Mouse (Mus musculus) stomach, embryonic 14.5 days (tissue): ENCODE data around the gene Cped1. TPM values are rescaled to one million over a fixed set of nuclear protein-coding genes. Genes with fewer than 3 reads are reported as not detected.

Source experiments
- ATAC-seq: fragments of 200-750 bp; cut with Nextera tagmentation; 2 replicates; pipeline ENCODE4 v1.8.0; 2017; ENCODE audit warnings: low read depth, moderate TSS enrichment; ENCODE audit not compliant: insufficient number of reproducible peaks, insufficient read depth, low FRiP score
- H3K27ac ChIP-seq: fragments of 300-500 bp; sonication (generic); 2 replicates; pipeline ENCODE4 v1.5.1; 2014; ENCODE audit warnings: mild to moderate bottlenecking, low read length, moderate library complexity, mixed read lengths
- H3K27me3 ChIP-seq: fragments of 300-500 bp; sonication (generic); 2 replicates; pipeline ENCODE4 v1.6.1; 2014; ENCODE audit warnings: low read length, control low read depth, mixed read lengths; ENCODE audit not compliant: control insufficient read depth, insufficient read depth
- H3K36me3 ChIP-seq: fragments of 300-500 bp; sonication (generic); 2 replicates; pipeline ENCODE4 v1.6.1; 2014; ENCODE audit warnings: mild to moderate bottlenecking, control low read depth, low read length, moderate library complexity, mixed read lengths; ENCODE audit not compliant: control insufficient read depth, insufficient read depth
- H3K4me1 ChIP-seq: fragments of 300-500 bp; sonication (generic); 2 replicates; pipeline ENCODE4 v1.6.1; 2014; ENCODE audit warnings: low read length, control low read depth, mixed read lengths; ENCODE audit not compliant: control insufficient read depth, insufficient read depth
- H3K4me2 ChIP-seq: fragments of 300-500 bp; sonication (generic); replicated peaks from 2 replicates; pipeline ENCODE4 v1.6.1; 2014; ENCODE audit warnings: low read depth, low read length, control low read depth
- H3K4me3 ChIP-seq: fragments of 300-500 bp; sonication (generic); 2 replicates; pipeline ENCODE4 v1.5.1; 2014; ENCODE audit warnings: low read depth, low read length, control low read depth
- H3K9ac ChIP-seq: fragments of 300-500 bp; sonication (generic); replicated peaks from 2 replicates; pipeline ENCODE4 v1.6.1; 2014; ENCODE audit warnings: low read depth, mild to moderate bottlenecking, control low read depth, low read length, moderate library complexity, mixed read lengths
- H3K9me3 ChIP-seq: fragments of 300-500 bp; sonication (generic); 2 replicates; pipeline ENCODE4 v1.6.1; 2016; ENCODE audit warnings: low read depth, low read length, control low read depth; ENCODE audit not compliant: control insufficient read depth
- WGBS: fragments of 180-500 bp; shearing (Covaris S2); extraction: QIAGEN DNeasy Blood & Tissue Kit; methylation state at CpG from one replicate; pipeline ENCODE4 v1.1.7; 2014; 5-methylcytosine and 5-hydroxymethylcytosine counted together
- polyA plus RNA-seq: library from polyadenylated mRNA; unstranded; fragments of >200 nt; fragmentation: Nextera tagmentation; extraction: Ambion mirVana; gene quantifications from 2 replicates; pipeline ENCODE4 v1.2.1, GENCODE M21; 2014

Gene Cped1
- polyA plus RNA-seq, 1 experiment from 2014 or later = 47.2 TPM

DNA sequence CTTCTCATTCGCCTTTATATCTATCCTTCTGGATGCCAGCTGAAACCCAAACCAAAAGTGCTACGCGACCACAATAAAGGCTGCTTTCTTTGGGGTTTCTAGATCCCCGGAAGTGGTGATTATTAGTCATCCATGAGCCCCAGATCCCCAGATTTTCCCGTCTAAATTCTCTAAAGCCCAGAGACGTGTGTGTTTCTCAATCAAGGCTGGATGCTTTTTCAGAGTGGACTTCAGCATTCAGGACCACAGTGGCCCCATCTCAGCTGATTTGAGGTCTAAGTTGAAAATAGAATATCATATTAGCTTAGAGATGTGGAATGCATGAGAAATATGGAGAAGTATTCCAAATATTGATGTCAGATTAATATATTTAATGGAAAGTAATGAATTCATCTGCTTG is 226.4 kb downstream of the Cped1 start:
- WGBS = 83% methylated on average over 6 of the region's 6 CpGs
- no peak overlapping the region for H3K27ac ChIP-seq
- H3K4me1 ChIP-seq = no peaks in the 10 kb centered on the region
- no peak for ATAC-seq
- H3K9ac ChIP-seq = no peak overlapping the region
- no peak overlapping the region for H3K4me3 ChIP-seq
- no peaks in the 10 kb centered on the region for H3K9me3 ChIP-seq
- H3K36me3 ChIP-seq = no peaks in the 10 kb centered on the region
- H3K27me3 ChIP-seq = no peaks in the 10 kb centered on the region
- no peak overlapping the region for H3K4me2 ChIP-seq

DNA sequence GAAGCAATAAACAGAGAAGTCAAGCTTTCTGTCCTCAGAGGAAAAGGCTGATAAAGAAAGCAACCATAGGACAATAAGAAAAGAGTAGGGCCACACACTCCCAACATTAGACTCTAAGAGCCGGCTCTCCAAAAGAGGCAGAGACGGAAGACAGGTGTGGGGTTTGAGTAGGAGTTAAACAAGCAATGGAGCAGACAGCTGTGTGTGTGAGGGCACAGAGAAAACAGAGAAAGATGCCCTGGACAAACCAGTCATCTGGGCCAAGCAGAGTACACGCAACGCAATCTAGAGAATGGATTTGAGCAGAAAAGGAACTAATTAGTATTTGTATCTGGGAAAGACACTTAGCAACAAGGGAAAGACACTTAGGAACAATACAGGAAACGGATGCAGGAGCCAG is 227.5 kb downstream of the Cped1 start:
- WGBS = 77% methylated on average over 5 of the region's 5 CpGs
- Histone ChIP-seq H3K27ac (no peak overlapping the region), H3K9ac (no peak overlapping the region), H3K27me3 (no peaks in the 10 kb centered on the region), H3K4me2 (no peak overlapping the region), H3K4me3 (no peak overlapping the region), H3K9me3 (no peaks in the 10 kb centered on the region), H3K36me3 (no peaks in the 10 kb centered on the region), H3K4me1 (no peaks in the 10 kb centered on the region)
- no peak for ATAC-seq

GRCm38 (mm10) chr6:22213813-22214212 is 228.1 kb downstream of the Cped1 start:
- ATAC-seq = no peak
- no peaks in the 10 kb centered on the region for H3K36me3 ChIP-seq
- no peaks in the 10 kb centered on the region for H3K4me1 ChIP-seq
- 62% methylated on average over 3 of the region's 3 CpGs for WGBS
- H3K4me2 ChIP-seq = no peak overlapping the region
- H3K9me3 ChIP-seq = no peaks in the 10 kb centered on the region
- H3K27ac ChIP-seq = no peak overlapping the region
- H3K27me3 ChIP-seq = no peaks in the 10 kb centered on the region
- H3K9ac ChIP-seq = no peak overlapping the region
- H3K4me3 ChIP-seq = no peak overlapping the region

- no peak overlapping the region for H3K9ac ChIP-seq
- H3K4me1 ChIP-seq = no peaks in the 10 kb centered on the region
- no peaks in the 10 kb centered on the region for H3K9me3 ChIP-seq
- no peaks in the 10 kb centered on the region for H3K36me3 ChIP-seq
- no peak overlapping the region for H3K4me2 ChIP-seq
- no peak for ATAC-seq
- H3K4me3 ChIP-seq = no peak overlapping the region
- 82% methylated on average over 6 of the region's 6 CpGs for WGBS
- no peak overlapping the region for H3K27ac ChIP-seq
- no peaks in the 10 kb centered on the region for H3K27me3 ChIP-seq
These were observed 228.9 kb downstream of the Cped1 start for GRCm38 (mm10) chr6:22214665-22215064.

DNA sequence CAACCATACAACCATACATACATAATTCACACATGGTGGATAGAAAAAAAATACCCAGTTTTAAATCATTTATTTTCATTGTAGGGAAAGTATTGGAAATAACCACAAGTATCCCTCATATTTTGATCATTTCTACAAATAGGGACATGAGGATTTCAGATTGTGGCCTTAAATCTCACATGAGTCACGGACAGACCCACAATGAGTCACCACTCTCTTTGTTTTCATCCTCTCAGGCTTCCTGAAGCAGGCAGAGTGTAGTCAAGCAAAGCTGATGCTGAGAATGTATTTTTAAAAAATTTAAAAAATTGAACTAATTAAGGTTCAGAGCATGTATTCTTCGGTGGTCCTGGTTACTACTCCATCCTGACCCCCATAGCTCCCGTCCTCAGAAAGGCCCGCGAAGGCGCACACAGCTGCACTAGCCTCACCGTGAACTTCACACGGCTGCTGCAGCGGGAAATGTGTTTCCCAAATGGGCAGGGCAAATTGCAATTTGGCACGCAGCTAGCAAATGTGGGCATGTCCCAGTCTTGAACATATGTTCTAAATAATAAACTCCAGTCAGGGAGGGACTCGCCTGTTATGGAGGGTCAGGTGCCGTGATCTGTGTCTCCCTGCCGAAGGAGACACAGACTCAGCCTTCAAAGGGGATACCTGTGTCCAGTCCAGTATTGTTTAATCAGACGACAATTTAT is 230.7 kb downstream of the Cped1 start:
- no peaks in the 10 kb centered on the region for H3K4me1 ChIP-seq
- H3K9ac ChIP-seq = no peak overlapping the region
- no peaks in the 10 kb centered on the region for H3K36me3 ChIP-seq
- no peak overlapping the region for H3K4me2 ChIP-seq
- no peak for ATAC-seq
- no peaks in the 10 kb centered on the region for H3K27me3 ChIP-seq
- WGBS = 88% methylated on average over 14 of the region's 14 CpGs
- H3K9me3 ChIP-seq = no peaks in the 10 kb centered on the region
- no peak overlapping the region for H3K27ac ChIP-seq
- H3K4me3 ChIP-seq = no peak overlapping the region

DNA sequence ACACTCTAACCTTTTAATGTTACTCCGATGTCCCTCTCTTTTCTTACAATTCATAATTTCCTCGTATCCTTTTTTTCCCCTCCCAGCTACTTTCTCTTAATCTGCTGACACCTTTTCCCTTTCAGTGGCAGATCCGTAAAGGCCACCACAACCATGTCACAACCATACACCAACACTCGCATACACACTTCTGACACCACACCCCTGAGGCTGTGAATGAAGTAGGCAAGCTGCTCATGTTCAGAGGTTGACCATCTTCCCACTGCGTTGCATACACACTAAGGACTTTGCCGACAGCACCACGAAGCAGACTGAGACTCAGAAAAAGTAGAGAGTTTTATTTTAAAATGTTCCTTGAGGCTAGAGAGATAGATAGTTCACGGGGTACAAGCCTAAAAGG is 235.4 kb downstream of the Cped1 start:
- no peak overlapping the region for H3K27ac ChIP-seq
- H3K4me1 ChIP-seq = no peaks in the 10 kb centered on the region
- no peaks in the 10 kb centered on the region for H3K9me3 ChIP-seq
- WGBS = 90% methylated on average over 8 of the region's 8 CpGs
- H3K27me3 ChIP-seq = no peaks in the 10 kb centered on the region
- no peak for ATAC-seq
- no peak overlapping the region for H3K9ac ChIP-seq
- H3K36me3 ChIP-seq = no peaks in the 10 kb centered on the region
- no peak overlapping the region for H3K4me2 ChIP-seq
- H3K4me3 ChIP-seq = no peak overlapping the region

DNA sequence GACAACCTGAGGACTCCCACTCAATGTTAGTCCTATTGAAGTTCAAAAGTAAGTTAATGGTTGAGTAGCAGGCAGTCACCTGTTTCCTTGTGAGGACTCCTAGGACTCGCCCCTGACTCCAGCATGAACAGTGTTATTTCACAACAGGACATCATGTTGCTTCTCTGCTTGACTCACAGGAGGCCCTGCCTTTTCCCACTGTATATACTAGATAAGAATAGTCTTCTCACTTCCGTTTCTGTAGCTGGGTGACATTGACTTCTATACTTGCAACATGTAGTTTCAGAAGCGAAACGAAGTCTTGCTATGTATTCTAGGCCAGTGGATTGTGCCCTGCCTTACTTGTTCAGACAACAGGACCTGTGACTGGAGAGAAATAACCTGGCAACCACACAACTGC is 236.4 kb downstream of the Cped1 start:
- no peak for ATAC-seq
- no peak overlapping the region for H3K4me3 ChIP-seq
- H3K9me3 ChIP-seq = no peaks in the 10 kb centered on the region
- H3K27ac ChIP-seq = no peak overlapping the region
- no peaks in the 10 kb centered on the region for H3K27me3 ChIP-seq
- H3K4me1 ChIP-seq = no peaks in the 10 kb centered on the region
- H3K36me3 ChIP-seq = no peaks in the 10 kb centered on the region
- no peak overlapping the region for H3K9ac ChIP-seq
- WGBS = 89% methylated on average over 4 of the region's 4 CpGs
- H3K4me2 ChIP-seq = no peak overlapping the region

- no peaks in the 10 kb centered on the region for H3K9me3 ChIP-seq
- H3K4me1 ChIP-seq = no peaks in the 10 kb centered on the region
- no peak overlapping the region for H3K4me2 ChIP-seq
- H3K36me3 ChIP-seq = no peaks in the 10 kb centered on the region
- H3K27me3 ChIP-seq = no peaks in the 10 kb centered on the region
- no peak for ATAC-seq
- WGBS = 90% methylated on average over 8 of the region's 8 CpGs
- no peak overlapping the region for H3K27ac ChIP-seq
- no peak overlapping the region for H3K4me3 ChIP-seq
- H3K9ac ChIP-seq = no peak overlapping the region
These were observed 237.2 kb downstream of the Cped1 start for GRCm38 (mm10) chr6:22222947-22223346.

- 93% methylated on average over 4 of the region's 4 CpGs for WGBS
- H3K27me3 ChIP-seq = no peaks in the 10 kb centered on the region
These were observed 238.6 kb downstream of the Cped1 start for GRCm38 (mm10) chr6:22224351-22224750.

More at GRCm38 (mm10) chr6:22224351-22224750, 238.6 kb downstream of the Cped1 start:
- Histone ChIP-seq H3K4me2 (no peak overlapping the region), H3K4me3 (no peak overlapping the region), H3K4me1 (no peaks in the 10 kb centered on the region), H3K27ac (no peak overlapping the region), H3K9ac (no peak overlapping the region), H3K9me3 (no peaks in the 10 kb centered on the region), H3K36me3 (no peaks in the 10 kb centered on the region)
- ATAC-seq = no peak
